8 mouse cellular contexts compared by ENCODE assay signal in the genomic region with DNA sequence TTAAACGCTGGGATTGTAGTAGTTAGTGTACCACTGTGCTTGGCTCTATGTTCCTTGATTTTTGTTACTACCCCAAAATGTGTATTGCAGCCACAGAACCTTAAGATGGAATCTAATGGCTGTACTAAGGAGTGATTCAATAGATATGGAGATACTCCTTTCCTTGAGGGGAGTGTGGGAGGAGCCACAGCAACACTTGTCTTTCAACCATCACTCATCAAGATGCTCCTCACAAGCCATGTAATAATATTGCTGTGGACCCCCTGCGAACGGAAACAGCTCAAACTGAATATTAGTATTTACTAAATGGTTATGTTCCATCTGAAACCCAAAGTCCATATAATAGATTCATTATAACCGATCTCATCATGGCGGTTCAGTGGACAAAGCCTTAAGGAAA. TPM values are rescaled to one million over a fixed set of nuclear protein-coding genes. Genes with fewer than 3 reads are reported as not detected.
A peak's percentile ranks its signal among the peaks of the same experiment; 100 is the strongest.
DNase-seq lines count a peak whose midpoint lies in the region; ATAC-seq and TF ChIP-seq lines count a peak whose summit lies in the region.

No protein-coding gene starts in this region.

- peak overlapping the region; percentile 100 for H3K9ac ChIP-seq in forebrain, embryonic 12.5 days
- H3K9ac ChIP-seq in liver, embryonic 16.5 days (ENCODE audit: low read depth, low read length), result peak overlapping the region; percentile 93

- H3K36me3 ChIP-seq in erythroblast, embryonic 14.5 days (ENCODE audit: control insufficient read depth), result peaks cover 51% of the 10 kb centered on the region
- peaks cover 54% of the 10 kb centered on the region for H3K36me3 ChIP-seq in C2C12 (ENCODE audit: control insufficient read depth, insufficient read depth)
- H3K36me3 ChIP-seq in forebrain, embryonic 12.5 days (replicated peaks), result peaks cover 41% of the 10 kb centered on the region
- H3K36me3 ChIP-seq in liver, embryonic 16.5 days (ENCODE audit: control insufficient read depth, insufficient read depth), result peaks cover 41% of the 10 kb centered on the region

- no peak for DNase-seq in left cerebral cortex, adult 8-10 months (ENCODE audit: low spot score in 2 of 2)
- DNase-seq in frontal cortex, postnatal 14 days (ENCODE audit: low spot score in 2 of 2), result no peak
- DNase-seq in cerebellum, postnatal 25 days, result no peak

- H3K4me1 ChIP-seq in erythroblast, embryonic 14.5 days (ENCODE audit: control insufficient read depth), result peaks cover 45% of the 10 kb centered on the region
- peaks cover 29% of the 10 kb centered on the region for H3K4me1 ChIP-seq in forebrain, embryonic 12.5 days
- peaks cover 21% of the 10 kb centered on the region for H3K4me1 ChIP-seq in liver, embryonic 16.5 days (ENCODE audit: control insufficient read depth, low read depth, low read length)

- H3K4me3 ChIP-seq in erythroblast, embryonic 14.5 days (replicated peaks), result peak overlapping the region; percentile 74
- peak overlapping the region; percentile 95 for H3K4me3 ChIP-seq in C2C12 (ENCODE audit: insufficient read depth, poor library complexity, severe bottlenecking)
- peak overlapping the region; percentile 95 for H3K4me3 ChIP-seq in forebrain, embryonic 12.5 days (replicated peaks)
- H3K4me3 ChIP-seq in liver, embryonic 16.5 days (ENCODE audit: low read depth, low read length), result peak overlapping the region; percentile 87

- peaks cover 40% of the 10 kb centered on the region for H3K79me3 ChIP-seq in C2C12 (ENCODE audit: low read depth)

- 2% methylated on average over 5 of the region's 5 CpGs for WGBS in forebrain, embryonic 12.5 days
- 1% methylated on average over 5 of the region's 5 CpGs for WGBS in liver, embryonic 16.5 days (ENCODE audit: insufficient replicate concordance)

- H3K9me3 ChIP-seq in erythroblast, embryonic 14.5 days (ENCODE audit: control insufficient read depth, low read length), result no peaks in the 10 kb centered on the region
- no peaks in the 10 kb centered on the region for H3K9me3 ChIP-seq in forebrain, embryonic 12.5 days
- no peaks in the 10 kb centered on the region for H3K9me3 ChIP-seq in liver, embryonic 16.5 days (replicated peaks; ENCODE audit: control insufficient read depth, low read length)

- no peak for ATAC-seq in erythroblast, adult 5-6 weeks (replicated peaks; ENCODE audit: low FRiP score, poor library complexity, severe bottlenecking)
- no peak for ATAC-seq in forebrain, embryonic 12.5 days (ENCODE audit: low FRiP score)
- no peak for ATAC-seq in liver, embryonic 16.5 days (ENCODE audit: low read depth)

- H3K4me2 ChIP-seq in forebrain, embryonic 12.5 days, result peak overlapping the region; percentile 86
- peak overlapping the region; percentile 88 for H3K4me2 ChIP-seq in liver, embryonic 16.5 days (ENCODE audit: low read depth, low read length)

- H3K79me2 ChIP-seq in C2C12 (ENCODE audit: control insufficient read depth, insufficient read depth), result peaks cover 54% of the 10 kb centered on the region

- H3K27ac ChIP-seq in forebrain, embryonic 12.5 days, result no peak overlapping the region
- no peak overlapping the region for H3K27ac ChIP-seq in liver, embryonic 16.5 days (ENCODE audit: low read length)

- peak overlapping the region; percentile 28 for H3ac ChIP-seq in C2C12 (ENCODE audit: control insufficient read depth, insufficient read length, low read depth)

- H3K27me3 ChIP-seq in erythroblast, embryonic 14.5 days (ENCODE audit: control insufficient read depth), result no peaks in the 10 kb centered on the region
- H3K27me3 ChIP-seq in C2C12 (ENCODE audit: control insufficient read depth, insufficient read depth, insufficient read length), result no peaks in the 10 kb centered on the region
- H3K27me3 ChIP-seq in forebrain, embryonic 12.5 days, result no peaks in the 10 kb centered on the region
- no peaks in the 10 kb centered on the region for H3K27me3 ChIP-seq in liver, embryonic 16.5 days (ENCODE audit: control insufficient read depth, insufficient read depth, low read depth, low read length)

- no peak for TF ChIP-seq CTCF in C2C12 (IDR thresholded peaks at IDR 0.05; ENCODE audit: control insufficient read depth, insufficient read depth, insufficient read length)

TF ChIP-seq in C2C12, 6 proteins besides CTCF, POLR2A, EP300 and RAD21:
- no peak for TF ChIP-seq USF1 (IDR thresholded peaks at IDR 0.05; ENCODE audit: low read depth)
- no peak for TF ChIP-seq MAX (IDR thresholded peaks at IDR 0.05)
- TF ChIP-seq MYOD1 (IDR thresholded peaks at IDR 0.05; ENCODE audit: control insufficient read depth, insufficient read length, low read depth), result no peak
- TF ChIP-seq MYOG (IDR thresholded peaks at IDR 0.05; ENCODE audit: control insufficient read depth, extremely low read depth, insufficient read length), result no peak
- TF ChIP-seq FOSL1 (IDR thresholded peaks at IDR 0.05; ENCODE audit: insufficient read depth, low read length, poor library complexity, severe bottlenecking), result no peak
- no peak for TF ChIP-seq CEBPB (IDR thresholded peaks at IDR 0.05; ENCODE audit: low read depth)
TF ChIP-seq in C2C12: peak in this region for 0.

RNA-seq across cellular contexts. Expression of gene Mat2a, which starts 1.1 kb away (rescaled TPM):
- polyA plus RNA-seq in erythroblast, embryonic 14.5 days (2012), result 1.7 and 2.0 TPM in 2 replicates
- 77.8 and 93.8 TPM in 2 replicates for total RNA-seq in erythroblast, adult 5-6 weeks (2015; ENCODE audit: low replicate concordance)
- total RNA-seq in erythroblast, adult 5-6 weeks (2017; ENCODE audit: low replicate concordance), result 44.9 and 67.3 TPM in 2 replicates
- 165 TPM for polyA plus RNA-seq in C2C12 (2012; fragmentation: generic; extraction: Trizol)
- 475 and 476 TPM in 2 replicates for polyA plus RNA-seq in forebrain, embryonic 12.5 days (2016; fragmentation: Nextera tagmentation; extraction: Ambion mirVana)
- polyA plus RNA-seq in liver, embryonic 16.5 days (2015; fragmentation: Nextera tagmentation; extraction: Ambion mirVana), result 124 and 131 TPM in 2 replicates
- total RNA-seq in left cerebral cortex, adult 8-10 months (2022), result 100 to 1,000 TPM; 148 to 178 (median 163) TPM

RNA-seq across cellular contexts. Expression of gene Ggcx, which starts 24.1 kb away (rescaled TPM):
- 0.08 and 0.09 TPM in 2 replicates for polyA plus RNA-seq in erythroblast, embryonic 14.5 days (2012)
- 1.3 and 5.0 TPM in 2 replicates for total RNA-seq in erythroblast, adult 5-6 weeks (2015; ENCODE audit: low replicate concordance)
- total RNA-seq in erythroblast, adult 5-6 weeks (2017; ENCODE audit: low replicate concordance), result 0.85 and 2.1 TPM in 2 replicates
- 12.2 TPM for polyA plus RNA-seq in C2C12 (2012; fragmentation: generic; extraction: Trizol)
- 19.1 and 19.8 TPM in 2 replicates for polyA plus RNA-seq in forebrain, embryonic 12.5 days (2016; fragmentation: Nextera tagmentation; extraction: Ambion mirVana)
- polyA plus RNA-seq in liver, embryonic 16.5 days (2015; fragmentation: Nextera tagmentation; extraction: Ambion mirVana), result 29.6 and 31.7 TPM in 2 replicates
- 10 to 100 TPM; 20.3 to 24.7 (median 23.5) TPM for total RNA-seq in left cerebral cortex, adult 8-10 months (2022)

RNA-seq across cellular contexts. Expression of gene Vamp8, which starts 47.7 kb away (rescaled TPM):
- polyA plus RNA-seq in erythroblast, embryonic 14.5 days (2012), result 22.8 and 33.5 TPM in 2 replicates
- 68.5 and 70.1 TPM in 2 replicates for total RNA-seq in erythroblast, adult 5-6 weeks (2015; ENCODE audit: low replicate concordance)
- total RNA-seq in erythroblast, adult 5-6 weeks (2017; ENCODE audit: low replicate concordance), result 91.4 and 102 TPM in 2 replicates
- polyA plus RNA-seq in C2C12 (2012; fragmentation: generic; extraction: Trizol), result 147 TPM
- polyA plus RNA-seq in forebrain, embryonic 12.5 days (2016; fragmentation: Nextera tagmentation; extraction: Ambion mirVana), result 24.6 and 26.0 TPM in 2 replicates
- 212 and 230 TPM in 2 replicates for polyA plus RNA-seq in liver, embryonic 16.5 days (2015; fragmentation: Nextera tagmentation; extraction: Ambion mirVana)
- 10 to 100 TPM; 16.5 to 23.2 (median 18.5) TPM for total RNA-seq in left cerebral cortex, adult 8-10 months (2022)

RNA-seq across cellular contexts. Expression of gene Vamp5, which starts 58.0 kb away (rescaled TPM):
- polyA plus RNA-seq in erythroblast, embryonic 14.5 days (2012), result 6.0 and 6.1 TPM in 2 replicates
- 55.7 and 57.1 TPM in 2 replicates for total RNA-seq in erythroblast, adult 5-6 weeks (2015; ENCODE audit: low replicate concordance)
- total RNA-seq in erythroblast, adult 5-6 weeks (2017; ENCODE audit: low replicate concordance), result 9.5 and 21.2 TPM in 2 replicates
- 91.3 TPM for polyA plus RNA-seq in C2C12 (2012; fragmentation: generic; extraction: Trizol)
- 6.0 and 7.6 TPM in 2 replicates for polyA plus RNA-seq in forebrain, embryonic 12.5 days (2016; fragmentation: Nextera tagmentation; extraction: Ambion mirVana)
- 54.9 and 62.8 TPM in 2 replicates for polyA plus RNA-seq in liver, embryonic 16.5 days (2015; fragmentation: Nextera tagmentation; extraction: Ambion mirVana)
- 1 to 10 TPM; 4.4 to 8.6 (median 6.9) TPM for total RNA-seq in left cerebral cortex, adult 8-10 months (2022)

Comparison
In these comparisons a context has a peak if more than half of its experiments do, and no peak if none do; other contexts are left out.
1. RNA of gene Mat2a, which starts 1.1 kb away (polyA plus RNA-seq): 475 to 476 TPM in forebrain, embryonic 12.5 days, 165 TPM in C2C12 (single experiment) and 124 to 131 TPM in liver, embryonic 16.5 days; 1.7 to 2.0 TPM in erythroblast, embryonic 14.5 days; every median in the first group is over 10 times any median in the second.
2. RNA of gene Ggcx, which starts 24.1 kb away (polyA plus RNA-seq): 29.6 to 31.7 TPM in liver, embryonic 16.5 days, 19.1 to 19.8 TPM in forebrain, embryonic 12.5 days and 12.2 TPM in C2C12 (single experiment); 0.08 to 0.09 TPM in erythroblast, embryonic 14.5 days; every median in the first group is over 10 times any median in the second.
3. Peak in every context shown above with its lines, with median percentiles within 50 percentile points of each other: H3K4me3 ChIP-seq.